Mouse (Mus musculus) heart, embryonic 16.5 days (tissue): ENCODE results near the gene Zfp729b. TPM values are rescaled to one million over a fixed set of nuclear protein-coding genes. Genes with fewer than 3 reads are reported as not detected.

Source experiments
- polyA plus RNA-seq: library from polyadenylated mRNA; unstranded; fragments of >200 nt; fragmentation: Nextera tagmentation; extraction: Ambion mirVana; gene quantifications from 2 replicates; pipeline ENCODE4 v1.2.1, GENCODE M21; 2015

Zfp729b gene
- polyA plus RNA-seq, 1 experiment from 2014 or later: 2.7 TPM

Other genes with a start within 250 kb of the Zfp729b start
- gene Gm28044, start 249.2 kb downstream of the Zfp729b start, polyA plus RNA-seq: 0.83 TPM in 1 of 2 replicates, not detected in the other
- gene Zfp953, start 249.1 kb downstream of the Zfp729b start, polyA plus RNA-seq: 0.60 and 0.72 TPM in 2 replicates
- 0.71 TPM in 1 of 2 replicates, not detected in the other for gene Gm28041, start 234.0 kb downstream of the Zfp729b start, polyA plus RNA-seq
- gene Zfp456, start 233.9 kb downstream of the Zfp729b start, polyA plus RNA-seq: 1.0 and 1.7 TPM in 2 replicates
- 4.7 and 5.8 TPM in 2 replicates for gene Zfp429, start 209.9 kb downstream of the Zfp729b start, polyA plus RNA-seq
- 0.56 and 0.59 TPM in 2 replicates for gene Zfp459, start 188.3 kb downstream of the Zfp729b start, polyA plus RNA-seq
- 5.5 and 6.0 TPM in 2 replicates for gene Zfp874a, start 158.1 kb downstream of the Zfp729b start, polyA plus RNA-seq
- 2.1 and 2.8 TPM in 2 replicates for gene Zfp874b, start 125.4 kb downstream of the Zfp729b start, polyA plus RNA-seq
- 8.9 TPM in 2 replicates for gene Zfp58, start 109.2 kb downstream of the Zfp729b start, polyA plus RNA-seq
- not detected in 2 replicates for gene Gm26965, start 83.6 kb downstream of the Zfp729b start, polyA plus RNA-seq
- gene Zfp87, start 83.5 kb downstream of the Zfp729b start, polyA plus RNA-seq: 16.8 and 18.2 TPM in 2 replicates
- gene Zfp748, start 55.9 kb downstream of the Zfp729b start, polyA plus RNA-seq: 7.1 and 7.3 TPM in 2 replicates
- not detected in 2 replicates for gene Gm49345, start 28.1 kb upstream of the Zfp729b start, polyA plus RNA-seq
- gene Zfp729a, start 28.1 kb upstream of the Zfp729b start, polyA plus RNA-seq: 1.6 TPM in 2 replicates
- 7.5 and 7.8 TPM in 2 replicates for gene Zfp738, start 77.4 kb upstream of the Zfp729b start, polyA plus RNA-seq
- 3.5 and 4.0 TPM in 2 replicates for gene Zfp65, start 119.5 kb upstream of the Zfp729b start, polyA plus RNA-seq
- 3.6 and 3.9 TPM in 2 replicates for gene Zfp85, start 145.5 kb upstream of the Zfp729b start, polyA plus RNA-seq
- 1.3 and 1.7 TPM in 2 replicates for gene Zfp493, start 170.0 kb upstream of the Zfp729b start, polyA plus RNA-seq
- 4.4 and 4.5 TPM in 2 replicates for gene Zfp273, start 204.0 kb upstream of the Zfp729b start, polyA plus RNA-seq
- 1.2 and 1.7 TPM in 2 replicates for gene Gm10037, start 221.4 kb upstream of the Zfp729b start, polyA plus RNA-seq